Mouse (Mus musculus): ENCODE data around the gene Gzmm.

Gene Gzmm

GRCm38 (mm10) chr10:79688720-79689119 lies at the start of gene Gzmm:
Gene Gzmm, plus strand, starts transcription at chr10:79689020.
- in situ Hi-C loops (cut with MboI; ENCODE audit: unreplicated experiment in 2 of 2), result loop anchor here in 1 of 2 experiments (25.0 kb wide), 1 partner anchor 1676 kb away; the partner anchor contains the start of gene Pfkl

GRCm38 (mm10) chr10:79645711-79646110 lies 43.1 kb upstream of the Gzmm start, which contains the start of gene Odf3l2:
Gene Odf3l2, minus strand, starts transcription at chr10:79645738.
- in situ Hi-C loops (cut with MboI; ENCODE audit: unreplicated experiment in 2 of 2), result loop anchor here (10.0 to 25.0 kb wide), 2 partner anchors 883 to 891 kb away; partner anchors contain the start of gene Ccdc105 (in 2 of the 2)

- in situ Hi-C loops (cut with MboI; ENCODE audit: unreplicated experiment in 2 of 2), result loop anchor here (10.0 to 25.0 kb wide), 2 partner anchors 887 to 894 kb away; partner anchors contain the start of gene Ccdc105 (in 2 of the 2)
Observed at GRCm38 (mm10) chr10:79649070-79649751, 39.6 kb upstream of the Gzmm start.

GRCm38 (mm10) chr10:79652789-79653188 lies 36.0 kb upstream of the Gzmm start:
- in situ Hi-C loops (cut with MboI; ENCODE audit: unreplicated experiment in 2 of 2), result loop anchor here (5.0 to 10.0 kb wide), 2 partner anchors 70 to 398 kb away; no protein-coding TSS in a partner anchor

- in situ Hi-C loops (cut with MboI; ENCODE audit: unreplicated experiment in 2 of 2), result loop anchor here (5.0 to 10.0 kb wide), 3 partner anchors 53 to 400 kb away; no protein-coding TSS in a partner anchor
Observed at GRCm38 (mm10) chr10:79654946-79655395, 33.8 kb upstream of the Gzmm start.

GRCm38 (mm10) chr10:79658829-79659228 lies 30.0 kb upstream of the Gzmm start:
- in situ Hi-C loops (cut with MboI; ENCODE audit: unreplicated experiment in 2 of 2), result loop anchor here in 1 of 2 experiments (5.0 to 10.0 kb wide), 2 partner anchors 57 to 404 kb away; no protein-coding TSS in a partner anchor

GRCm38 (mm10) chr10:79660298-79660697 lies 28.5 kb upstream of the Gzmm start:
- in situ Hi-C loops (cut with MboI; ENCODE audit: unreplicated experiment in 2 of 2), result no loop called here

- in situ Hi-C loops (cut with MboI; ENCODE audit: unreplicated experiment in 2 of 2), result no loop called here
Observed at GRCm38 (mm10) chr10:79661861-79662260, 27.0 kb upstream of the Gzmm start.

GRCm38 (mm10) chr10:79664131-79664665 lies 24.6 kb upstream of the Gzmm start, which contains the start of gene Madcam1:
Gene Madcam1, plus strand, starts transcription at chr10:79664559.
- in situ Hi-C loops (cut with MboI; ENCODE audit: unreplicated experiment in 2 of 2), result no loop called here

GRCm38 (mm10) chr10:79665051-79665450 lies 23.8 kb upstream of the Gzmm start:
- in situ Hi-C loops (cut with MboI; ENCODE audit: unreplicated experiment in 2 of 2), result no loop called here

GRCm38 (mm10) chr10:79666493-79666892 lies 22.3 kb upstream of the Gzmm start:
- in situ Hi-C loops (cut with MboI; ENCODE audit: unreplicated experiment in 2 of 2), result no loop called here

- in situ Hi-C loops (cut with MboI; ENCODE audit: unreplicated experiment in 2 of 2), result no loop called here
Observed at GRCm38 (mm10) chr10:79668076-79668475, 20.7 kb upstream of the Gzmm start.

- in situ Hi-C loops (cut with MboI; ENCODE audit: unreplicated experiment in 2 of 2), result no loop called here
Observed at GRCm38 (mm10) chr10:79668771-79669575, 19.8 kb upstream of the Gzmm start, which contains the start of gene Tpgs1. Gene Tpgs1, plus strand, starts transcription at chr10:79669369.

GRCm38 (mm10) chr10:79669576-79670057 lies 19.2 kb upstream of the Gzmm start:
- in situ Hi-C loops (cut with MboI; ENCODE audit: unreplicated experiment in 2 of 2), result no loop called here

- in situ Hi-C loops (cut with MboI; ENCODE audit: unreplicated experiment in 2 of 2), result no loop called here
Observed at GRCm38 (mm10) chr10:79670071-79670888, 18.5 kb upstream of the Gzmm start.

- in situ Hi-C loops (cut with MboI; ENCODE audit: unreplicated experiment in 2 of 2), result no loop called here
Observed at GRCm38 (mm10) chr10:79671396-79672087, 17.3 kb upstream of the Gzmm start.

- in situ Hi-C loops (cut with MboI; ENCODE audit: unreplicated experiment in 2 of 2), result no loop called here
Observed at GRCm38 (mm10) chr10:79672088-79672455, 16.7 kb upstream of the Gzmm start.

- in situ Hi-C loops (cut with MboI; ENCODE audit: unreplicated experiment in 2 of 2), result no loop called here
Observed at GRCm38 (mm10) chr10:79673054-79673453, 15.8 kb upstream of the Gzmm start.
